Mouse (Mus musculus): Measurements from ENCODE around the gene Zbed4. TPM values are rescaled to one million over a fixed set of nuclear protein-coding genes. Genes with fewer than 3 reads are reported as not detected.
A peak's percentile ranks its signal among the peaks of the same experiment; 100 is the strongest.
"Not testable (repeated sequence)": the region's sequence is repeated elsewhere in the genome, so short reads cannot be mapped to it uniquely, and the experiment has no call there.

Gene Zbed4
- polyA plus RNA-seq, 1 experiment from 2014 or later: 43.6 TPM

GRCm38 (mm10) chr15:88745347-88745746, 6.1 kb upstream of the Zbed4 start:
- Histone ChIP-seq H3K9ac (no peak overlapping the region), H3K4me3 (replicated peaks) (no peak overlapping the region), H3K27me3 (0 out of 2 replicates have a peak, but pooled peaks cover 4% of the 10 kb centered on the region), H3K4me2 (no peak overlapping the region), H3K4me1 (peaks cover 7% of the 10 kb centered on the region), H3K36me3 (replicated peaks) (no peaks in the 10 kb centered on the region), H3K27ac (no peak overlapping the region), H3K9me3 (no peaks in the 10 kb centered on the region)
- 86% methylated on average over 3 of the region's 3 CpGs for WGBS
- ATAC-seq (ENCODE audit: low FRiP score): no peak

GRCm38 (mm10) chr15:88745926-88746325, 5.5 kb upstream of the Zbed4 start:
- 48% methylated on average over 3 of the region's 3 CpGs for WGBS
- no peak overlapping the region for H3K4me3 ChIP-seq (replicated peaks)
- no peak for ATAC-seq (ENCODE audit: low FRiP score)
- H3K9ac ChIP-seq: no peak overlapping the region
- H3K27ac ChIP-seq: no peak overlapping the region
- H3K36me3 ChIP-seq (replicated peaks): no peaks in the 10 kb centered on the region
- H3K27me3 ChIP-seq: 0 out of 2 replicates have a peak, but pooled peaks cover 4% of the 10 kb centered on the region
- peaks cover 13% of the 10 kb centered on the region for H3K4me1 ChIP-seq
- H3K9me3 ChIP-seq: no peaks in the 10 kb centered on the region
- no peak overlapping the region for H3K4me2 ChIP-seq

- WGBS: 91% methylated on average over 8 of the region's 8 CpGs
- not testable (repeated sequence) for ATAC-seq (ENCODE audit: low FRiP score); H3K9ac ChIP-seq; H3K4me2 ChIP-seq; H3K27me3 ChIP-seq; H3K9me3 ChIP-seq; H3K4me3 ChIP-seq (replicated peaks); H3K27ac ChIP-seq; H3K36me3 ChIP-seq (replicated peaks)
- peaks cover 22% of the 10 kb centered on the region for H3K4me1 ChIP-seq
These were observed 1.8 kb upstream of the Zbed4 start for GRCm38 (mm10) chr15:88749617-88750016.

GRCm38 (mm10) chr15:88750032-88750431, 1.4 kb upstream of the Zbed4 start:
- H3K4me2 ChIP-seq: no peak overlapping the region
- H3K4me3 ChIP-seq (replicated peaks): no peak overlapping the region
- no peak for ATAC-seq (ENCODE audit: low FRiP score)
- H3K9ac ChIP-seq: no peak overlapping the region
- no peak overlapping the region for H3K27ac ChIP-seq
- peaks cover 3% of the 10 kb centered on the region for H3K36me3 ChIP-seq (replicated peaks)
- H3K4me1 ChIP-seq: peaks cover 22% of the 10 kb centered on the region
- H3K27me3 ChIP-seq: no peaks in the 10 kb centered on the region
- no peaks in the 10 kb centered on the region for H3K9me3 ChIP-seq
- 96% methylated on average over 10 of the region's 10 CpGs for WGBS

- H3K9ac ChIP-seq: peak overlapping the region; percentile 94
- H3K4me3 ChIP-seq (replicated peaks): peak overlapping the region; percentile 97
- H3K4me1 ChIP-seq: peaks cover 22% of the 10 kb centered on the region
- no peaks in the 10 kb centered on the region for H3K9me3 ChIP-seq
- peak overlapping the region; percentile 95 for H3K27ac ChIP-seq
- 6% methylated on average over 54 of the region's 54 CpGs for WGBS
- H3K4me2 ChIP-seq: peak overlapping the region; percentile 81
- no peaks in the 10 kb centered on the region for H3K27me3 ChIP-seq
- ATAC-seq (ENCODE audit: low FRiP score): peak; percentile 98
- H3K36me3 ChIP-seq (replicated peaks): peaks cover 10% of the 10 kb centered on the region
These were observed 540 bp upstream of the Zbed4 start for GRCm38 (mm10) chr15:88750677-88751563.

GRCm38 (mm10) chr15:88752403-88752733, 908 bp downstream of the Zbed4 start:
- Histone ChIP-seq H3K9ac (peak overlapping the region; percentile 94), H3K27me3 (no peaks in the 10 kb centered on the region), H3K4me3 (replicated peaks) (peak overlapping the region; percentile 97), H3K4me2 (peak overlapping the region; percentile 81), H3K9me3 (no peaks in the 10 kb centered on the region), H3K27ac (peak overlapping the region; percentile 94), H3K4me1 (peaks cover 22% of the 10 kb centered on the region), H3K36me3 (replicated peaks) (peaks cover 19% of the 10 kb centered on the region)
- WGBS: 1% methylated on average over 8 of the region's 8 CpGs
- no peak for ATAC-seq (ENCODE audit: low FRiP score)

- no peaks in the 10 kb centered on the region for H3K9me3 ChIP-seq
- H3K4me1 ChIP-seq: peaks cover 22% of the 10 kb centered on the region
- no peak overlapping the region for H3K27ac ChIP-seq
- 84% methylated on average over 2 of the region's 2 CpGs for WGBS
- ATAC-seq (ENCODE audit: low FRiP score): no peak
- H3K4me3 ChIP-seq (replicated peaks): no peak overlapping the region
- H3K36me3 ChIP-seq (replicated peaks): peaks cover 43% of the 10 kb centered on the region
- H3K4me2 ChIP-seq: no peak overlapping the region
- no peak overlapping the region for H3K9ac ChIP-seq
- no peaks in the 10 kb centered on the region for H3K27me3 ChIP-seq
These were observed 3.4 kb downstream of the Zbed4 start for GRCm38 (mm10) chr15:88754896-88755295.

GRCm38 (mm10) chr15:88755761-88756160, 4.3 kb downstream of the Zbed4 start:
- 96% methylated on average over 18 of the region's 18 CpGs for WGBS
- Histone ChIP-seq H3K9me3 (no peaks in the 10 kb centered on the region), H3K4me2 (no peak overlapping the region), H3K27ac (no peak overlapping the region), H3K4me3 (replicated peaks) (no peak overlapping the region), H3K4me1 (peaks cover 16% of the 10 kb centered on the region), H3K27me3 (no peaks in the 10 kb centered on the region), H3K9ac (no peak overlapping the region), H3K36me3 (replicated peaks) (peaks cover 50% of the 10 kb centered on the region)
- no peak for ATAC-seq (ENCODE audit: low FRiP score)

- Histone ChIP-seq H3K4me2 (no peak overlapping the region), H3K27ac (no peak overlapping the region), H3K9me3 (no peaks in the 10 kb centered on the region), H3K9ac (no peak overlapping the region), H3K4me3 (replicated peaks) (no peak overlapping the region), H3K36me3 (replicated peaks) (peaks cover 71% of the 10 kb centered on the region), H3K27me3 (no peaks in the 10 kb centered on the region), H3K4me1 (peaks cover 10% of the 10 kb centered on the region)
- ATAC-seq (ENCODE audit: low FRiP score): no peak
- WGBS: 91% methylated on average over 3 of the region's 3 CpGs
These were observed 6.6 kb downstream of the Zbed4 start for GRCm38 (mm10) chr15:88758061-88758460.

GRCm38 (mm10) chr15:88761551-88761950, 10.1 kb downstream of the Zbed4 start:
- 98% methylated on average over 4 of the region's 4 CpGs for WGBS
- no peaks in the 10 kb centered on the region for H3K4me1 ChIP-seq
- ATAC-seq (ENCODE audit: low FRiP score): no peak
- no peaks in the 10 kb centered on the region for H3K27me3 ChIP-seq
- H3K4me3 ChIP-seq (replicated peaks): no peak overlapping the region
- H3K36me3 ChIP-seq (replicated peaks): peaks cover 85% of the 10 kb centered on the region
- H3K9me3 ChIP-seq: no peaks in the 10 kb centered on the region
- no peak overlapping the region for H3K9ac ChIP-seq
- no peak overlapping the region for H3K4me2 ChIP-seq
- no peak overlapping the region for H3K27ac ChIP-seq

GRCm38 (mm10) chr15:88766139-88766538, 14.7 kb downstream of the Zbed4 start:
- not testable (repeated sequence) for H3K9me3 ChIP-seq; H3K27ac ChIP-seq; ATAC-seq (ENCODE audit: low FRiP score); H3K27me3 ChIP-seq; H3K9ac ChIP-seq; H3K4me3 ChIP-seq (replicated peaks); H3K4me2 ChIP-seq; H3K4me1 ChIP-seq
- H3K36me3 ChIP-seq (replicated peaks): peaks cover 61% of the 10 kb centered on the region
- 98% methylated on average over 2 of the region's 2 CpGs for WGBS

- no peak for ATAC-seq (ENCODE audit: low FRiP score)
- no peak overlapping the region for H3K9ac ChIP-seq
- no peaks in the 10 kb centered on the region for H3K4me1 ChIP-seq
- no peaks in the 10 kb centered on the region for H3K27me3 ChIP-seq
- no peak overlapping the region for H3K4me3 ChIP-seq (replicated peaks)
- no peak overlapping the region for H3K27ac ChIP-seq
- WGBS: 95% methylated on average over 1 of the region's 1 CpGs
- no peak overlapping the region for H3K4me2 ChIP-seq
- H3K36me3 ChIP-seq (replicated peaks): peaks cover 63% of the 10 kb centered on the region
- no peaks in the 10 kb centered on the region for H3K9me3 ChIP-seq
These were observed 17.1 kb downstream of the Zbed4 start for GRCm38 (mm10) chr15:88768537-88768936.

- H3K9me3 ChIP-seq; ATAC-seq (ENCODE audit: low FRiP score); H3K4me1 ChIP-seq; H3K4me3 ChIP-seq (replicated peaks); H3K9ac ChIP-seq; H3K27me3 ChIP-seq; H3K4me2 ChIP-seq; H3K27ac ChIP-seq: not testable (repeated sequence)
- WGBS: 89% methylated on average over 5 of the region's 5 CpGs
- H3K36me3 ChIP-seq (replicated peaks): peaks cover 69% of the 10 kb centered on the region
These were observed 23.2 kb downstream of the Zbed4 start for GRCm38 (mm10) chr15:88774630-88775029.

Measured in forebrain, embryonic 12.5 days (tissue).